Mouse (Mus musculus) adrenal gland, postnatal 36 days (tissue): Measurements from ENCODE around the gene Cerk. TPM values are rescaled to one million over a fixed set of nuclear protein-coding genes. Genes with fewer than 3 reads are reported as not detected.
A peak's percentile ranks its signal among the peaks of the same experiment; 100 is the strongest.
"Not testable (repeated sequence)": the region's sequence is repeated elsewhere in the genome, so short reads cannot be mapped to it uniquely, and the experiment has no call there.

Experiments
- DNase-seq, 2 experiments: peaks; one replicate each; pipeline ENCODE4 v3.0.0; 2021; ENCODE audit warnings: mixed read lengths in 1 of 2
- total RNA-seq, 2 experiments: library from RNA; stranded (reverse); gene quantifications; 2 replicates each; pipeline ENCODE4 v1.2.3; 2021

Gene Cerk
- total RNA-seq, 2 experiments from 2014 or later: 27.1 to 74.2 TPM

DNA sequence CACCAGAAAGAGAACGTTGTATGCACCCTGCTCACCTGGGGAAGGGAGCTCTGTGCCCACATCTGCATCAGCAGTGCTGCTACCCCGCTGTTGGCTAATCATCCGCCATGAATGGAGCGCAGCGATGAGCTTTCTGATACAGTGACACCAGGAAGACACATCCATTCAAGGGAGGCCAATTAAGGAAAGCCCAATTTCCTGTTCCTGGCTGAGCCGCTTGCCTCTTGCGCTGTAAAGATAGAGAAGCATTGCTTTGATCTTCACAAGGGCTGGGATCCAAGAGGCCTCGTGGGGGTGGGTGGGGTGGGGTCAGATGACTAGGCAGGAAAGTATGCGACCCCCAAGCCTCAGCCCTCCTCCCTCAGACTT is 72.6 kb downstream of the Cerk start:
- no peak for DNase-seq

DNA sequence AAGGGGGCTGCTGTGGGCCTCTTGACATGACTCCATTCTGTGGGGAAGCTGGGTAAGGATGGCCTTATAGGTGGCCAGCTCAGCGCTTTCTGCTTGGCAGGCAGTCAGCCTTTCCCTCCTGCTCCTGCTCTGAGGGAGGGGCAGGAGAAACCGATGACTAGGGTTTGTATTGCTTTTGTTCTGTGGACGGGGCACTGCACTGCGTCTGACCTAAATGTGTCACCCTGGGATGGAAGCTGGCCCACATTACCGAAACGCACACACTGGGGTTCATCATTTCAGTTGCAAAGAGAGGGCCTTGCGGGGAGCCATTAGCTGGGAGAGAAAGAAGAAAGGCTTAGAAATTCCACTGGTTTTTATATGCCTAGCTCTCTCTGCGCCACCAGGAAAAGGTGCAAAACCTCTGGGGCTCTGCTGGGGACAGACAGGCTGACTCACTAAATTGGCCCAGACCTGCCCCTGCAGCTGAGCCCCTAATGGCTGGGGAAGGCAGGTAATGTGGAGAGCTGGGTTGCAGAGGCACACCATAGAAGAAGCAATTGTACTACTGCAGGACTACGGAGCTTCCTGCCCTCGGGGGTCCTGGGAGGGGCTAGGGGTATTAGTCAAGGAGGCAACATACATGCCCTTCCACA is 73.1 kb downstream of the Cerk start:
- peak; percentile 59 to 68 for DNase-seq

DNA sequence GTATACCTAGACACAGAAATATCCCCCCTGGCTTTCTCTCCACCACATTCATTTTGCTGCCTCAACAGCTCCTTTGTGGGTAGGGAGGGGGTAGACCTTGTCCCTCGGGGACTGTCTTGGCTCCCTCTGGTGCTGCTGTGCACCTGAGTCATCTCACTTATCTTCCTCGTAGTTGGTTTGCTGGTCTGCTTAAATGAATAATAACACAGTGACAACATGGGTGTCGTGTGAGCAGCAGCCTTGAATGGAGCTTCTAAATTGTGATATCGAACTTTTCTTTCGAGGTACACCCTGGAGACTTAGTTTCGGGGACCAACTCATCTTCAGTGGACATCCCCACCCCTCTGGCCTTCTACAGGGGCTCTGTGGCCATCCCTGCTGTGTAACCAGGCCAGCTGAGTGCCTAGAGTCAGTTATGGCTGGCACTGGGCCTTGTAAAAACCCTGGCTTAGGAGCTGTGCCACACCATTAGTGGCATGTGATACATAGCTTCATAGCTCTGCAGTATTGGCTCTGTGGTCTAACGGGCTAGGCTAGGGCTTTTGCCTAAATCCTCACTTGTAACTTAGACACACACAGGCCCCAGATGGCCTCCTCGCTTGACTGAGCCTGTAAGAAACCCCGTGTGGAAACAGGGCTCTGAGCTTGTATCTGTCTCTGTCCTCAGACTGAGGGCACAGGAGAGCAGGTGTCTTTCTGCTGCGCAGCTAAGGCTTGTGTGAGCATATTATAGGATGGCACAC is 75.4 kb downstream of the Cerk start:
- DNase-seq: peak in 1 of 2 experiments; percentile 33

DNA sequence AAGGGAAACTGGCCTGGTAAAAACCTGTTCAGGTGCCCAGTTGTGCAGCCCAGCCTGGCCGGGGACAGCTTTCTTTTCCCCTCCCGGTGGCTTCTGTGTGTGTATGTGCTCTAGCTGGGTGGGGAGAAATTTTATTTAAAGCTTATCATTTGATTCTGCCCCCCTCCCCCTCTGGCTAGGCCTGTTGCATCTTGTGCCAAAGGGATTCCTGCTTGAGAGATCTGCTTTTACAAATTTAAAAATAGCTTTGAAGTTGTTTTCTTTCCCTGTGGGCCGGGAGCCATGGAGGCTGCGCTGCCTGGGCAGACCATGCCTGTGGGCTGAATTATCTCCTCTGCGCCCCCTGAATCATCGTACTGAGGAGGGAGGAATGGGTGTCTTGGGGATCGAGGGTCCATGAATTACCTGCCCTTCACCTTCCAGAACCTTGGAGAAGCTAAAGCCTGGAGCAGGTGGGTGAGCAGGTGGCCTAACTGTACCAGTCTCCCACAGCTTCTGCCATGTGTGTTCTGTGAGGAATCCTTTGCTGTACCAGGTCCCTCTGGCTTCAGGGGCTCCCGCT is 76.2 kb downstream of the Cerk start:
- DNase-seq: peak; percentile 27 to 48

DNA sequence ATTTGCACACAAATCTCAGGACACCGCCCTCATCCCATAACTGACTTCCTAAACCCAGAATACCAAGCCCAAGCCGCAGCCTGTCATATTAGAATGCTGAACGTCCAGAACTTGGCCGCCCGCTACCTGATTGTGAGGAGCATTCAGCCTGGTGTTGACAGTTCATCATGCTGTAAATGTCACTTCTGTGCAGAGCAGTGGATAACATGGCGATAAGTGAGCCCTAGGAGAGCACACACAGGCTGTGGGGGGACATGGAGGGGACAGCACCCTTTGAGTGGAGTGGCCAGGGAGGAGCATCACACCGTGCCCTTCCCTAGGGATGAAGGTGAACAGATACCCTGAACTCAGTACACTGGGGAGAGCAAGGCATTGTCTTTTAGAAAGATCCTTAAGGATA is 76.7 kb downstream of the Cerk start:
- no peak for DNase-seq

DNA sequence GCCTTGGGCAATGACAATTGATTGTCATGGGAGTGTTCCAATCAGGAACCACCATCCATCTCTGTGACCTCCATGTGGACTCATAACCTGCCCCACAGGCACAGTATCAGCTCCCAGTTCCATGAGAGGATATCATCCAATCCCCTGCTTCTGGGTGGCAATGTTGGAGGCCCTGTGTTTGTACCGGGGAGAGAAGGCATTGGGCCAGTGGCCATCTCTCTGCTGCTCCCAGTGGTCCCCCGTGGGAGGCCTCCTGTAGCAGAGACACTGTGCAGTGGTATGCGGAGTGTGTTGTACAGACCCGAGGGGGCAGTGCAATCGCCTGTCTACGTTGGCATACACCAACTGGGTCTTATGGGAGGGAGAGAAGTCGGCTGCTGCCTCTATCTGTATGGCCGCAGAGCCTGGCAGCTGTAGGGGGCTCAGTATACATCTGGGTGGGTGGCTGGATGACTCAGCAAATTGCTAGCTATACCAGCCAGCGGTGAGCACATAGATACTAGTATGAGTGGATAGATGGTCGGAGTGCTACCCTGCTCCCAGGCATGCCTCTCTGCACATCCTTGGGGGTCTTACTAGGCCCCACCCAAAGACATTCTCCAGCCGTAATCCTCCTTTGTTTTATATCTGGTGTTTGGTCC is 78.0 kb downstream of the Cerk start:
- DNase-seq: no peak

DNA sequence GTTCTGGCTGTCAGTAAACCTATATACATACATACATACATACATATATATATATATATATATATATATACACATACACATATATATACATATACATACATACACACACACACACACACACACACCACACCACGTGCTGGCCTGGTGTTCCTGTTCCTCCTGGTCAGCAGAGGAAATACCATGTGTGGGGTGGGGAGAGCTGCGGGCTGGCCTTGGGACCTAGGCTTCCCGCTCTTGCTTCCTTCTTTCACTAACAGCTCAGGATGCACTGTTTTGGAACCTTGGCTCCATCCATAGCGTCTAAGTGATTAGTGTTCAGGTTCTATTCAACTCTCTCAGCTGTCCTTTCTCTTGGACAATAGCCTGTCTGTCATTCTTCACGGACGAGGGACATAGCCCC is 80.2 kb downstream of the Cerk start:
- peak in 1 of 2 experiments; percentile 33 for DNase-seq

DNA sequence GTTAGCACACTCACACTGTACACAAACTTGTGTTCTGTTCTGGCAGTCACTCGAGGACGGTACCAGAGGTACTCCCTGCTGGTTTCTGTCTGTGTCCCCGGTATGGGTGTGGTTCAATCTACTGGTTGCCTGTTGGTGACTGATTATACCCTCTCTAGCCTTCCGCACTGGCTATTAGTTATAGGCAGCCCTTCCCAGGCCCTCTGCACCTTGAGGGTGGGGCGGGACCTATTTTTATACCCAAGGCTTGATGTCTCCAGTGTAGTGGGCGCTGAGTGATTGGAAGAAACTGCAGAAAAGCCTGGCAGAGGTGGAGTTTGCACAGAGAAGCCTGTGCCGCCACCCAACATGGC is 80.6 kb downstream of the Cerk start:
- DNase-seq: no peak

DNA sequence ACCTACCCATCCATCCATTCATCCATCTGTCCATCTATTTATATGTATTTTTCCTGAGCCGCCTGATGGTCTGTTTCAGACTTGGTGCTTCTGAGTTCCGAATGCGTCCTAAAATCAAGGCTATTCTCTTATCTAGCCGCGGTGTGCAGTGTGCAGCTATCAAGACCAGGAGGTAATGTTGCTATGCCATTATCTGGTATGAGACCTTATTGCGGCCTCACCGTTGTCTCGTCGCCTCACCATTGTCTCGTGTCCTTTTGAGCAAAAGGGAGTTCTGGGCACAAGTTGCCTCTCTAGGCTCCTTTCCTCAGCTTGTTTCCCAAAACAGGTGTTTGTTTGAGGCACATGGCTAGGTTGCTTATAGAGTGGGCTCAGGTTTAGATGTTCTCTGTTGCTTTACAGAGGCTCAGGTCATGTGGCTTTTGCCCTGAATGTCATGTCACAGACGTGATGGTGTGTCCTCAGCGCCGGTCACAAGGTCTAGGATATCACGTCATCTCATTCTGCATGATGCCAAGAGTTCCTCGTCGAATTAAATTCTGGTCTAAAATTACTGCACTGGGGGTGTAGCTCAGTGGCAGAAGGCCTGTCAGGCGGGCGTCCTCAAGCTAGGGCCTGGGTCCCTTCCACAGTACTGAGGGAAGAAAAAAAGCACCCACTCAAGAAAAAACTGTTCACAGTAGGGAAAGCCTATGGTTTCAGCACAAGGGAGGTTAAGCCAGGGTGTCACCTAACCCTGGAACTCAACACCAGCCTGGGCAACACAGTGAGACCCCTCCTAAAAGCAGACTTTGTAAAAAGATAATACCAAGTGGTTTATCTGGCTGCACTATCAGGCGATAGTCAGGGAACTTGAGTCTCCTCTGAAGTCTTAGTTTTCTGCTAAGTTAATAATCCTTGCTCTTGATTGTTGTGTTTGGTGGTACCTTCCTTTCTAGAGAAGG is 81.3 kb downstream of the Cerk start:
- DNase-seq: no peak

DNA sequence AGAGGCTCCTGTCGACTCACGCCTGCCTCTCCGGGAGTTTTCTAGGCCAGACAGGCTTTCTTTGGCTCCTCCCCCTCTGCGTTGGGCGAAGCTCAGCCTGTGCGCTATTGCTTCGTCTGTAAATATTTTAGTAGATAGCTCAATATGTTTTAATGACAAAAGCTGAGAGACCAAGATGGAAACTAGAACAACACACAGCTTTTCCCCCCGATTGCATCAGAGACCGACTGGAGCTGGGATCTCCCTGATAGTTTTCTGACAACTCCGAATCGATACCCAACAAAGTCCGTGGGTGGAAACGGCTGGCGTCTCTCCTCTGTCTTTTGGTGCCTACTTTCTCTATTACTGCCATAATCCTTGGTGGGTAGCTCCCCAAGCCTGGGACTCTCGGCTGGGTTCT is 83.6 kb downstream of the Cerk start:
- DNase-seq: no peak

DNA sequence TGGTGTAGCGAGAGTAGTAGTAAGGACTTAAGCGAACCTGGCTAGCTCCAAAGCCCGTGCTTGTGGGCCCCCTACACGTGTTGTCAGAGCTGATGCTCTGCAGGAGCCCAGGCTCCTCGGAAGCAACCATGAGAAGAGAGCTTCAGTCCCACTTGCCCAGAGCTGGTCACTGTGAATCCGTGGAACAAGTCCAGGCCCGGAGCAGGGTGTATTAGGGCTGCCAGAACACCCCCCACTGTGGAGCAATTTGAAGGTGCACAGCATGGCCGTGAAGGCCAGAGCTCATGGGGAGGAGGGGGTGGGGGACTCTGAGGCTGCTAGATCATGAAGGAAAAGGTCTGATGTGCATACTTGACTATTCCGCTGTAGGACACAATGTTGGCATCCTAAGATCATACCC is 84.4 kb downstream of the Cerk start:
- DNase-seq: no peak

DNA sequence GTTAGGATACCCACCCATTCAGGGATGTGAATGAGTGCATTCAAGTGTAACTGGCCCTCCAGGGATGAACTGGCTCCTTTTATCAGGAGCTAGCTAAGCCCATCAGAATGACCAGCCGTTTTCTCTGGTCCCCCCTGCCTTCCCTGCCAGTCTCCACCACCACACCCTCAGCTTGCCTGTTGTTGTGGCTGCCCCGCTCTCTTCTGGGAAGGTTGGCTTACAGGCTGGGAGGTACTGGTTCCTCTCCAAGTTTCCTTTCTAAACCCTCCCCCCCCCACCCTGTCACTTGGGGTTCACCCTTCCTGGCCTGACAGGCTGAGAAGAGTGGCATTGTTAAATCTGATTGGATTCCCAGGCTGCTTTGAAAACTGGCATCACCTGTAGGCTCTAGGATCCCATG is 88.1 kb downstream of the Cerk start:
- DNase-seq: no peak

DNA sequence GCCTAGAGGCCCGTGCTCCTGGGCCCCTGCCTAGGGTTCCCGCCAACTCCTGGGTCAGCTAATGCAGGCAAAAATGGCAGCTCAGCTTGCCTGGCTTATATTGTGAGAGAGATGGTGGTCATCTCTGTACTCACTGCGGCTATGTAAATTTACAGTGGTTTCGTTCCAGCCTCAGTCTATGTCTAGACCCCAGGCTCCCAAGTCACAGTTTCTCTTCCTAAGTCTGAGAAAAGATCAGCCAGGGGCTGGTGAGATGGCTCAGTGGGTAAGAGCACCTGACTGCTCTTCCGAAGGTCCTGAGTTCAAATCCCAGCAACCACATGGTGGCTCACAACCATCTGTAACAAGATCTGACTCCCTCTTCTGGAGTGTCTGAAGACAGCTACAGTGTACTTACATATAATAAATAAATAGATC is 89.3 kb downstream of the Cerk start:
- DNase-seq: not testable (repeated sequence)

DNA sequence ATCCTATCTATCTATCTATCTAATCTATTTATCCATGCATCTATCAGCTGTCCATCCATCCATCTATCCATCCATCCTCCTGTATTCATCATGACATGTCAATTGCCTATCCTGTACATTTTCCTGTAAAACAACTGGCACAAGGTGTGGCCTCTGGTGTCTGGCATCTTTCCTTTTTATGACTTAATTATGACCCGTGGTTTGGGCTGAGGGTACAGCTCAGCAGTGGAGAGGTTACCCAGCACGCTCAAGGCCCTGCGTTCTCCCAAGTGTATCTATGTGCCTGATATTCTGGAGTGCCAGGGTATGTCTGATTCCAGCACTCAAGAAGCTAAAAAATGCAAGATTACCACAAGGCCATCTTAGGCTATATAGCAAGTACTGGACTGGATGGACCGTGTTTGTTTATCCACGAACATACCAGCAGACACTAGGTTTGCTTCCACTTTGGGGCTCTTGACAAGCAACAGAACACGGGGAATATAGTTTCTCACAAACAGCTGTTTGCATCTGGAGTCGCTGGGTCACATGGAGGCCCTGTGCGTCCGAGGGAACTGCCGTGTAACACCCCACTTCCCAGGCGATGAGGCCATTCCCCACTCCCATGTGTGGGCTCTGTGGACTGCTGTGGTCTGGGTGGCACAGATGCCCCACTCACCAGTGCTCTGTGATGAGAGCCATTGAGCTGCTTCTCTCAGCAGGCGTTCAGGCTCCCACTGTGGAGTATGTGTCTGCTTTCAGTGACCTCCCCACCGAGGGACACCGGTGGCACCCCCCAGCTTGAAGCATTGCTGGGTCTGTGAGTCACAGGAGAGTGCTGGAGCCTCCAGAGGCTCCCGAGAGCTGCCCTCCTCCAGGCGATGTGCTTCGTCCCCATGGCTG is 90.0 kb downstream of the Cerk start:
- DNase-seq: no peak

DNA sequence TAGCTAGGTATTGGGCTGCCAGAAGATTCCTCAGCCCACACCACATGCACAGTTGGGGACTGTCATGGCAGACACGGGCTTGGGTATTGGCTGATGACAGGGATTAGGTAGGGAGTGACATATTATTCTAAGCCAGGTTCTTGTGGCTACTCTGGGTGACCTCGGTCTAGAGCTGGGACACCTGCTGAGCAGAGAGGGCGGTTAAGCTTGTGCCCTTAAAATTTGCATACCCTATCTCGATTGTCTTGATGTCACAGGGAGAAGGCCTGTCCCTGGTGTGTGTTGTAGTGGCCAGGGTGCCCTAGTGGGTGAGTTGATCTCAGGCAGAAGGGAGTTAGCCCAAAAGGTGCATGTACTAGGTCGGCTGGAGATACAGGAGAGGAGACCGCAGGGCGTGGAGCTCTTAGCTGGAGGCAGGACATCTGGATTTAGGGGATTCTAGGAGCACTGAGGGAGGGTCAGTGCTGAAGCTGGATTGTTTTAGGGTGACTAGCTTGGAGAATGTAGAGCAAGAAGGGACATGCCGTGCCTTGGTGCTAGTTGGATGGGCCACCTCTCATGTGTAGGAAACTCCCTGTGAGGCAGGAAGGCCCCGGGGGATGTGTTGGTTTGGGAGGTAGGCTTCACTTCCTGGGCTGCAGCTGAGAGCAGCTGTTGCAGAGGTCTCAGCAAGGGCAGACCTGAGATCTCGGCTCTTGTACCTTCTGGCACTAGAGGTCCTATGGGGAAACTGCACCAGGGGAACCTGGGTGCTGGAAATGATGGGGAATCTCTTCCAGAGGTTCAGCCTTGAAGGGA is 91.4 kb downstream of the Cerk start:
- no peak for DNase-seq

DNA sequence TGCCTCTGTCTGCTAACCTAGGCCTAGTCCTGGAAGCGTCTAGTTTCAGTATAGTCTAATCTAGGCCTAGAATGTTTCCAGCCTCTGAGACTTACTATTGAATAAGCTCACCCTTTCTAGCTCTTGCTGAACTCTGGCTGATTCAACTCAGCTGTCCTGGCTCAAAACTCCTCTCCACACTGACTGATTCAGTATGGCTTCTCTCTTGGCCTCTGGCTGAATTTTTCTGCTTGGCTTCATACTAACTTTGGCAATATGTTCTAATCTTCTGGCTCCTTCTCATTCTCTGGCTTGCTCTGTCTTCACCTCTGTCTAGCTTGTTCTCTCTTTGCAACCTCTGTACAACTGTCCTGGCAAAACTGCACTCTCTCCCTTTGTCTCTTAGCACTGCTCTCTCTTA is 92.7 kb downstream of the Cerk start:
- no peak for DNase-seq

DNA sequence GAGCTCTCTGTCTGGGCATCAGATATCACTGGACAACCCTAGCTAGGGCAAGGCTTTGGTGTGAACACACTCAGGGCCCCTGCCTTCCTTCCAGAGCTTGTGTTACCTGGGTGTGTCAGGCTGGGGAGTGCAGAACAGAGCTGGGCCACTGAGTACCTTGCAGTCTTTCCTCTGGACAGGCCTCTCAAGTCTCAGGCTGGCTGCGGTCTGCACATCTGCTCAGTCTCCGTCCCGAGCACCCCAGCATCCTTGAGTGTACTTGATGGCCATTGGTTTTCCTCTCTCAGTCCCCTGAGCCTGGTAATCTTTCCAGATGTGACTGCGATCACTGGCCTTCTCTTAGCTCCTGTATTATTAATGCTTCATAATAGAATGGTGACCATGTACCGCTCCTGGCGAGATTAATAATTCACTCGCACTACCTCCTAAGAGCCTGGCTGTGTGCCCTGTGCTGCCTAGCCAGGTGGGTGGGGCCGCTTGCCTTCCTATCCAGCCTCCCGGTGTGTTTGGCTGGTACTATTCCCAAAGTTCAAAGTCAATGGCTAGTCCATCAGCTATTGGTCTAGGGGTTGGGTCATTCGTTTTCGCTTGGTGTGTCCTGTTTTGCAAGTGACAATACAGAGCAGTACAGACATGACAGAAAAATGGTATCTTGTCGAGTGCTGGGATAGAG is 93.8 kb downstream of the Cerk start:
- peak in 1 of 2 experiments; percentile 53 for DNase-seq

DNA sequence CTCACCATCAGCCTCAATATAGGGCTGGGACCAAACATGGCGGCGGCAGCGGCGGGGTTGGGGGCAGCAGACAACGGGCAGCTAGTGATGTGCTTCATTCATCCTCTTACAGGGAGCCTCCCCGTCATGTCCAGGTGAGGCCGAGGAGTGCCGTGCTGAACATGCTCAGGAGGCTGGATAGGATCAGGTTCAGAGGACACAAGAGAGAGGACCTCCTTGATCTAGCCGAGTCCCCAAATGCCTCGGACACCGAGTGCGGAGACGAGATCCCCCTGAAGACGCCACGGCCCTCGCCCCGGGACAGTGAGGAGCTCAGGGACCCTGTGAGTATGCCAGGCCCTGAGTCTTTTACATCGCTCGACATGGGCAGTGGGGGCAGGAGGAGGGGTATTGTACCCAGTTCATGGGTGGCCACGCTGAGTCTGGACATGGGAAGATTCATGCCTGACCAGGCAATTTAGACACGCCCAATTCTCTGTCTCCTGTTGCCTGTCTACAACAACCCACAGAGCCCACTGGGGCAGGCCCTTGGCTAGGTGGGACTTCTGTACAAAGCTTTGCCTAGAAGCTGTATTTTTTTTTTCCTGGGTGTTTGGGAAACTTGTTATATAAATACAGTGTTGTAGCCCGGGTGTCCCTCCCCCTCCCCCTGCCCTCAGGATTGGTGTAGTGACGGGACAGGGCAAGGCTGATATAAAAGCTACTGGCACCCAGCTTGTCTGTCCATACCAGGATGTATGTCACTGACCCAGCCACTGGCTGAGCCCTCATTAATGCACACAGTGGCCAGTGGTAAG is 94.5 kb downstream of the Cerk start:
- DNase-seq: no peak

DNA sequence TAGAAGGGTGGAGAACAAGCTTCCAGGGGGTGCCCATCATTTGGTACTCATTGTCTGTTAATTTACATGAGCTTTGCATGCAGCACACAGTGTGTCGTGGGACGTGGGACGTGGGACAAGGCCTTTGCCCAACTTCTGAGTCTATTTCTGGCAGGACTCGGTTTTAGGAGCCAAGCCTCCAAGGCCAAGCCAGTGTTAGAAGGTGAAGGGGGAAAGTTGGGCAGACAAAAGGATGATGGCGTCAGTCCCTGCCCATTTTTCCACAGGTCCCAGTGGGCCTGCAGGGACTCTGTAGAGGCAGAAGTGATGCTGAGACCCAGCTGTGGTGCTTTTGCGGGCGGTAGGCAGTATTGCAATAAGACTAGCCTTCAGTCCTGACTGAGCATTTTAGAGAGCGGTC is 95.4 kb downstream of the Cerk start:
- no peak for DNase-seq
